Mouse (Mus musculus) G1E (cell line): Measurements from ENCODE around the gene Sh3rf1.

Experiments used
- CTCF ChIP-seq: IDR thresholded peaks from 2 replicates; pipeline ENCODE4 v1.5.1; 2012; ENCODE audit warnings: low read depth, low read length, inconsistent platforms, mixed read lengths
- GATA1 ChIP-seq: IDR thresholded peaks from 2 replicates; pipeline ENCODE4 v1.6.1; 2012; ENCODE audit warnings: borderline replicate concordance, low read length, inconsistent platforms, mixed read lengths
- GATA2 ChIP-seq: IDR thresholded peaks from 2 replicates; pipeline ENCODE4 v1.6.1; 2012; ENCODE audit warnings: low read depth, low read length, inconsistent platforms, borderline replicate concordance
- POLR2AphosphoS5 ChIP-seq: IDR thresholded peaks from 2 replicates; pipeline ENCODE4 v1.6.1; 2012; ENCODE audit warnings: low read depth, low read length, inconsistent platforms; ENCODE audit not compliant: insufficient replicate concordance
- TAL1 ChIP-seq: conservative IDR thresholded peaks from 2 replicates; pipeline ENCODE4 v1.6.1; 2012; ENCODE audit warnings: low read depth, low read length, inconsistent platforms, mixed read lengths

GRCm38 (mm10) chr8:61359004-61359403 lies 135.3 kb downstream of the Sh3rf1 start:
- TF ChIP-seq GATA1 (no peak), CTCF (no peak), GATA2 (no peak), TAL1 (no peak), POLR2AphosphoS5 (no peak)
